Mouse (Mus musculus) thymus, postnatal 4 days (tissue): ENCODE results near the gene Tbp.
"Not testable (repeated sequence)": the region's sequence is repeated elsewhere in the genome, so short reads cannot be mapped to it uniquely, and the experiment has no call there.

Experiments used
- DNase-seq: peaks from one replicate; pipeline ENCODE4 v3.0.0; 2021

The Tbp gene

GRCm38 (mm10) chr17:15543868-15544267 is 44.2 kb downstream of the Tbp start:
- DNase-seq, result not testable (repeated sequence)

- DNase-seq, result no peak
These were observed 46.8 kb downstream of the Tbp start for GRCm38 (mm10) chr17:15546440-15546839.

- DNase-seq, result no peak
These were observed 50.0 kb downstream of the Tbp start for GRCm38 (mm10) chr17:15549713-15550112.

- no peak for DNase-seq
These were observed 60.3 kb downstream of the Tbp start for GRCm38 (mm10) chr17:15559946-15560345.

DNA sequence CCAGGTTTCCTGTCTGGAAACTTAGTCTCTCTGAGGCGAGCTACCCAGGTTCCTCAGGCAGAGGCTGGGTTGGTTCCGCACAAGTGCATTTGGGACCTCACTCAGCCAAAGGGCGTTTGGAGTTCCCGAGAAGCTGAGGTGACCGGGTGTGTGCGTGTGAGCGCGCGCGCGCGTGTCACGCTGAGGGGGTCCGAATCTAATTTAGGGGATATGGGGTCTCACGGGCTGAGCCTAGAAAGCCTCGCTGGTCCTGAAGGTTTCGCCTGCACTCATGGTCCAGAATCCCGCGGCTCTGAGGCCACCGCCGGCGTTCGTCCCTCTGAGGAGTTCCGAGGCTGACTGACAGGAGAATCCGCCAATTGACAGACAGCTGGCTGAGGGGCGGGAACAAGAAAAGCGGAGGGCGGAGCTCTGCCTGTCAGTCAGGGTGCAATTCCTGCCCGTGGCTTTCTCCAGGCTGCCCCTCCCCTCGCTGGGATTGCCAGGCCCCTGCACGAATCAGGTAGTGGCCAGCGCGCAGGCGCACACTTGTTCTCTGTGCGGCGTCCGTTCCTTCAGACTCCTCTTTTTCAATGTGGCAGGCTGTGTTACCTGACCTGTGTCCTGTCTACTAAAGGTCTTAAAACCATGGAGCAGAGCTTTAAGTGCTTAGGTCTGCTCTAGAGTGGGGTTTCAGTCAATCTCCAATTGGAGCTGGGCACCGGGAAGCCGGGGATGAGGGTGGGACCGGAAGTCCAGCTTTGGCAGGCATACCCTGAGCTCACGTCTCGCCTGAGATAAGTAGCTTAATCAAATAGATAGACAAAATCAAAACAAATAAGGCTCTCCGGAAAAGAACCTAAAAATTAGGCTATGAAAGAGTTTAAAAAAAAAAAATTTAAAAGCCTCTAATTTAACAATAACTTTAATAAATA is 64.6 kb downstream of the Tbp start, which contains the start of gene Prdm9:
Prdm9 (minus strand) TSS at position 341 of the 914 bp plus-strand sequence.
- DNase-seq, result peak; percentile 98

DNA sequence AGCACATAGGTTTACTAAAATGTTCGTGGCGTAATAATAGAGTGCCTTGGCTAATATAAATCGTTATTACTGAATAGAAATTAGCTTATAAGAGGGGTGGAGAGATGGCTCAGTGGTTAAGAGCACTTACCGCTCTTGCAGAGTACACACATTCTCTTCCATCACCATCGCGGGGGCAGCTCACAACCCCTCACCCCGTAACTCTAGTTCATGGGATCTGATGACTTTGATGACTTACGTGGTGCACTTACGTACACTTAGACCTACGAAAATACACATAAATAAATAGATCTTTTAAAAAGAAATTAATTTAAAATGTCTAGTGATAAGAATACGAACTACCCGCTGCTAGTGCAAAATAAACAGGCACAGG is 65.2 kb downstream of the Tbp start:
- peak; percentile 16 for DNase-seq

DNA sequence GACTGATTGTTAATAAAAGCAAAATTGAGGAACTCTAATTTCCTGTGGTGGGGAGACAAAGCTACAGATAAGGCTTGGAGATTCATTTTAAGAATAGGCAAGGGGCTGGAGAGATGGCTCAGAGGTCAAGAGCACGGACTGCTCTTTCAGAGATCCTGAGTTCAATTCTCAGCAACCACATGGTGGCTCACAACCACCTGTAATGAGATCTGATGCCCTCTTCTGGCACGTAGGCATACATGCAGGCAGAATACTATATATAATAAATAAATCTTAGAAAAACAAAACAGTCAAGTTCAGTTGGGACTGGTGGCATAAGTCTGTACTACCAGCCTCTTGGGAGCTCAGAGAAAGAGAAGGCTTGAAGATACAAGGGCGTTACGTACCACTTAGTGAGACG is 67.2 kb downstream of the Tbp start:
- no peak for DNase-seq

DNA sequence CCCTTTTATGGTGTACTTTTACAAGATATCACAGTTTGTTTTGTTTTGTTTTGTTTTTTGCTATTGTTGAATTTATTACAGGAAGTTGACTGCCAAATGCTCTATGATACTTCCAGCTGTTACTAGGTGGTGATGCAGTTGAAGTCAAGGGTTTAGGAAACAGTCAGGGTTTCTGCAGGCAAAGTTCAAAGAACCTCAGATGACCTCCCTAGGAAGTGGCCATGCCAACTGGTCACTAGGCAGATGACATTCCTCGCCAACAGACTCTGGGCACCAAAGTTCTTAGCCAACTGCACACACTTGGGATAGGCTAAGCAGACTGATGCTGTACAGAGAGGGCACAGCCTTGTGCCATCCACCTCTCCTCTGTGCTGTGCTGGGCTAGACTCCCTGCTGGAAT is 75.4 kb downstream of the Tbp start:
- DNase-seq, result no peak

- peak; percentile 16 for DNase-seq
These were observed 77.6 kb downstream of the Tbp start for GRCm38 (mm10) chr17:15577291-15577694.
